Mouse (Mus musculus) lung, postnatal 36 days (tissue): ENCODE data around the gene Atp13a5.

Experiments used
- DNase-seq: peaks from one replicate; pipeline ENCODE4 v3.0.0; 2022; ENCODE audit warnings: mixed read lengths

Gene Atp13a5

GRCm38 (mm10) chr16:29201146-29201545 lies 177.4 kb downstream of the Atp13a5 start:
- DNase-seq = no peak

- no peak for DNase-seq
These were observed 180.1 kb downstream of the Atp13a5 start for GRCm38 (mm10) chr16:29198461-29198860.

- no peak for DNase-seq
These were observed 183.4 kb downstream of the Atp13a5 start for GRCm38 (mm10) chr16:29195156-29195555.

GRCm38 (mm10) chr16:29193981-29194380 lies 184.6 kb downstream of the Atp13a5 start:
- no peak for DNase-seq

- DNase-seq = no peak
These were observed 185.6 kb downstream of the Atp13a5 start for GRCm38 (mm10) chr16:29192911-29193310.
